9 mouse cellular contexts compared by ENCODE assay signal in genomic region chr17:57061069-57061468, GRCm38 (mm10). TPM values are rescaled to one million over a fixed set of nuclear protein-coding genes. Genes with fewer than 3 reads are reported as not detected.
A peak's percentile ranks its signal among the peaks of the same experiment; 100 is the strongest.
DNase-seq lines count a peak whose midpoint lies in the region; ATAC-seq lines count a peak whose summit lies in the region.
"Had no signal": no experiment of that assay in that cellular context is flagged by ENCODE, and none has a peak within 500 bp of the region (broad histone marks: within the 10 kb centered on the region; RNA-seq: fewer than 3 reads in every experiment).

No protein-coding gene starts in this region.

- intact Hi-C loops in gastrocnemius, postnatal 14 days (cut with DNase I; ENCODE audit: low total_unique reads): loop anchor here (5.0 kb wide), 1 partner anchor 234 kb away; no protein-coding TSS in a partner anchor

- H3K36me3 ChIP-seq in heart, embryonic 16.5 days (ENCODE audit: control insufficient read depth, insufficient read depth): no peaks in the 10 kb centered on the region
- H3K36me3 ChIP-seq in hindbrain, embryonic 12.5 days: peaks cover 3% of the 10 kb centered on the region; the same call in 1 of the 2 replicates
- no peaks in the 10 kb centered on the region for H3K36me3 ChIP-seq in liver, embryonic 15.5 days (replicated peaks)
- H3K36me3 ChIP-seq: limb, embryonic 15.5 days had no signal

- H3K27me3 ChIP-seq in heart, embryonic 16.5 days (ENCODE audit: control insufficient read depth, insufficient read depth, low read length): peaks cover 24% of the 10 kb centered on the region
- peaks cover 47% of the 10 kb centered on the region for H3K27me3 ChIP-seq in hindbrain, embryonic 12.5 days
- H3K27me3 ChIP-seq in liver, embryonic 15.5 days: peaks cover 79% of the 10 kb centered on the region

- no peak overlapping the region for H3K27ac ChIP-seq in heart, embryonic 16.5 days (ENCODE audit: low read length)
- no peak overlapping the region for H3K27ac ChIP-seq in hindbrain, embryonic 12.5 days
- H3K27ac ChIP-seq in liver, embryonic 15.5 days (replicated peaks): no peak overlapping the region
- H3K27ac ChIP-seq: limb, embryonic 15.5 days had no signal

- peaks cover 17% of the 10 kb centered on the region for H3K4me1 ChIP-seq in heart, embryonic 16.5 days (ENCODE audit: control insufficient read depth, insufficient read depth, low read length)
- H3K4me1 ChIP-seq in hindbrain, embryonic 12.5 days: peaks cover 25% of the 10 kb centered on the region
- H3K4me1 ChIP-seq in liver, embryonic 15.5 days (replicated peaks): peaks cover 42% of the 10 kb centered on the region

- no peak for ATAC-seq in heart, embryonic 16.5 days (replicated peaks; ENCODE audit: extremely low read depth, insufficient read depth, low FRiP score)
- ATAC-seq in activated CD4-positive, CD25-positive, alpha-beta regulatory T cell, adult 4 months: peak; percentile 17
- no peak for ATAC-seq in hindbrain, embryonic 12.5 days (ENCODE audit: low FRiP score)
- no peak for ATAC-seq in liver, embryonic 15.5 days (ENCODE audit: insufficient read depth)
- ATAC-seq in frontal cortex, adult (ENCODE audit: low TSS enrichment): no peak

- no peak for DNase-seq in heart, adult 8-10 months (ENCODE audit: low spot score)
- peak; percentile 19 for DNase-seq in yolk sac, embryonic 10.5 days (ENCODE audit: low spot score)
- no peak for DNase-seq in gastrocnemius, postnatal 14 days

- WGBS in heart, embryonic 16.5 days: 34% methylated on average over 10 of the region's 10 CpGs
- 38% methylated on average over 10 of the region's 10 CpGs for WGBS in hindbrain, embryonic 12.5 days
- WGBS in liver, embryonic 15.5 days (ENCODE audit: insufficient replicate concordance): 29% methylated on average over 10 of the region's 10 CpGs

- H3K4me3 ChIP-seq in heart, embryonic 16.5 days (ENCODE audit: low read length): no peak overlapping the region
- peak overlapping the region; percentile 65 for H3K4me3 ChIP-seq in hindbrain, embryonic 12.5 days
- H3K4me3 ChIP-seq in liver, embryonic 15.5 days (replicated peaks): peak overlapping the region; percentile 64

- peak overlapping the region; percentile 63; the same call in 1 of the 2 replicates for H3K9ac ChIP-seq in heart, embryonic 16.5 days (ENCODE audit: low read length)
- H3K9ac ChIP-seq in hindbrain, embryonic 12.5 days: no peak overlapping the region
- H3K9ac ChIP-seq in liver, embryonic 15.5 days: no peak overlapping the region
- H3K9ac ChIP-seq: limb, embryonic 15.5 days had no signal

- H3K4me2 ChIP-seq in heart, embryonic 16.5 days (ENCODE audit: low read depth, low read length): peak overlapping the region; percentile 79
- peak overlapping the region; percentile 85 for H3K4me2 ChIP-seq in hindbrain, embryonic 12.5 days (replicated peaks)
- peak overlapping the region; percentile 91 for H3K4me2 ChIP-seq in liver, embryonic 15.5 days

- no peaks in the 10 kb centered on the region for H3K9me3 ChIP-seq in heart, embryonic 16.5 days (replicated peaks; ENCODE audit: control insufficient read depth, low read length)
- H3K9me3 ChIP-seq in hindbrain, embryonic 12.5 days (replicated peaks): no peaks in the 10 kb centered on the region
- H3K9me3 ChIP-seq in liver, embryonic 15.5 days (replicated peaks): no peaks in the 10 kb centered on the region
- H3K9me3 ChIP-seq: limb, embryonic 15.5 days had no signal

RNA-seq across cellular contexts. Expression of gene Slc25a23, which starts 1.4 kb away (rescaled TPM):
- 14.7 and 17.0 TPM in 2 replicates for polyA plus RNA-seq in heart, embryonic 16.5 days (2015; fragmentation: Nextera tagmentation; extraction: Ambion mirVana)
- 10 to 100 TPM; 64.7 to 74.7 (median 70.4) TPM for total RNA-seq in heart, adult 8-10 months (2022)
- polyA plus RNA-seq in activated CD4-positive, CD25-positive, alpha-beta regulatory T cell, adult 4 months (2017; shearing (Covaris generic)): 1 to 10 TPM; 1.5 to 3.2 TPM
- 18.7 and 22.5 TPM in 2 replicates for polyA plus RNA-seq in hindbrain, embryonic 12.5 days (2016; fragmentation: Nextera tagmentation; extraction: Ambion mirVana)
- 4.9 and 7.0 TPM in 2 replicates for polyA plus RNA-seq in liver, embryonic 15.5 days (2015; fragmentation: Nextera tagmentation; extraction: Ambion mirVana)
- 10 to 100 TPM; 31.7 to 38.2 TPM for total RNA-seq in gastrocnemius, postnatal 14 days (2021)

RNA-seq across cellular contexts. Expression of gene Crb3, which starts 2.2 kb away (rescaled TPM):
- 1.1 and 4.8 TPM in 2 replicates for polyA plus RNA-seq in heart, embryonic 16.5 days (2015; fragmentation: Nextera tagmentation; extraction: Ambion mirVana)
- under 1 TPM in 2 of 4 experiments, not detected in 2; 0.23 to 0.72 TPM for total RNA-seq in heart, adult 8-10 months (2022)
- polyA plus RNA-seq in activated CD4-positive, CD25-positive, alpha-beta regulatory T cell, adult 4 months (2017; shearing (Covaris generic)): under 1 TPM; 0.46 to 0.73 TPM
- 2.7 and 3.8 TPM in 2 replicates for polyA plus RNA-seq in hindbrain, embryonic 12.5 days (2016; fragmentation: Nextera tagmentation; extraction: Ambion mirVana)
- 11.1 and 11.2 TPM in 2 replicates for polyA plus RNA-seq in liver, embryonic 15.5 days (2015; fragmentation: Nextera tagmentation; extraction: Ambion mirVana)
- under 1 TPM; 0.53 to 0.68 TPM for total RNA-seq in gastrocnemius, postnatal 14 days (2021)

RNA-seq across cellular contexts. Expression of gene Dennd1c, which starts 17.2 kb away (rescaled TPM):
- polyA plus RNA-seq in heart, embryonic 16.5 days (2015; fragmentation: Nextera tagmentation; extraction: Ambion mirVana): 2.2 and 4.1 TPM in 2 replicates
- total RNA-seq in heart, adult 8-10 months (2022): 1 to 10 TPM in 2 of 4 experiments, under 1 TPM in 2; 0.90 to 1.6 (median 1.2) TPM
- 100 to 1,000 TPM; 205 to 208 TPM for polyA plus RNA-seq in activated CD4-positive, CD25-positive, alpha-beta regulatory T cell, adult 4 months (2017; shearing (Covaris generic))
- polyA plus RNA-seq in hindbrain, embryonic 12.5 days (2016; fragmentation: Nextera tagmentation; extraction: Ambion mirVana): 3.2 and 3.7 TPM in 2 replicates
- polyA plus RNA-seq in liver, embryonic 15.5 days (2015; fragmentation: Nextera tagmentation; extraction: Ambion mirVana): 2.6 and 4.2 TPM in 2 replicates
- total RNA-seq in gastrocnemius, postnatal 14 days (2021): under 1 TPM; 0.51 to 0.58 TPM

RNA-seq across cellular contexts. Expression of gene Slc25a41, which starts 19.6 kb away (rescaled TPM):
- not detected in 2 replicates for polyA plus RNA-seq in heart, embryonic 16.5 days (2015; fragmentation: Nextera tagmentation; extraction: Ambion mirVana)
- total RNA-seq in heart, adult 8-10 months (2022): not detected
- polyA plus RNA-seq in activated CD4-positive, CD25-positive, alpha-beta regulatory T cell, adult 4 months (2017; shearing (Covaris generic)): not detected
- not detected in 2 replicates for polyA plus RNA-seq in hindbrain, embryonic 12.5 days (2016; fragmentation: Nextera tagmentation; extraction: Ambion mirVana)
- polyA plus RNA-seq in liver, embryonic 15.5 days (2015; fragmentation: Nextera tagmentation; extraction: Ambion mirVana): not detected in 2 replicates
- not detected for total RNA-seq in gastrocnemius, postnatal 14 days (2021)
- polyA plus RNA-seq: limb, embryonic 15.5 days had no signal

RNA-seq across cellular contexts. Expression of gene Tubb4a, which starts 26.5 kb away (rescaled TPM):
- 5.7 and 6.9 TPM in 2 replicates for polyA plus RNA-seq in heart, embryonic 16.5 days (2015; fragmentation: Nextera tagmentation; extraction: Ambion mirVana)
- total RNA-seq in heart, adult 8-10 months (2022): 1 to 10 TPM; 1.1 to 1.7 (median 1.4) TPM
- 1 to 10 TPM; 3.5 to 4.2 TPM for polyA plus RNA-seq in activated CD4-positive, CD25-positive, alpha-beta regulatory T cell, adult 4 months (2017; shearing (Covaris generic))
- 197 and 227 TPM in 2 replicates for polyA plus RNA-seq in hindbrain, embryonic 12.5 days (2016; fragmentation: Nextera tagmentation; extraction: Ambion mirVana)
- polyA plus RNA-seq in liver, embryonic 15.5 days (2015; fragmentation: Nextera tagmentation; extraction: Ambion mirVana): 0.29 and 0.31 TPM in 2 replicates
- total RNA-seq in gastrocnemius, postnatal 14 days (2021): 1 to 10 TPM; 1.5 to 3.3 TPM

Comparison
In these comparisons a context has a peak if more than half of its experiments do, and no peak if none do; other contexts are left out.
1. RNA of gene Dennd1c, which starts 17.2 kb away (polyA plus RNA-seq): 205 to 208 TPM in activated CD4-positive, CD25-positive, alpha-beta regulatory T cell, adult 4 months; 2.2 to 4.1 TPM in heart, embryonic 16.5 days, 3.2 to 3.7 TPM in hindbrain, embryonic 12.5 days and 2.6 to 4.2 TPM in liver, embryonic 15.5 days; every median in the first group is over 10 times any median in the second.
2. Peak in every context shown above with its lines, with median percentiles within 50 percentile points of each other: H3K4me2 ChIP-seq.